Mouse (Mus musculus) stomach, embryonic 14.5 days (tissue): ENCODE results near the gene Traf5. TPM values are rescaled to one million over a fixed set of nuclear protein-coding genes. Genes with fewer than 3 reads are reported as not detected.

Experiments
- ATAC-seq: fragments of 200-750 bp; cut with Nextera tagmentation; 2 replicates; pipeline ENCODE4 v1.8.0; 2017; ENCODE audit warnings: low read depth, moderate TSS enrichment; ENCODE audit not compliant: insufficient number of reproducible peaks, insufficient read depth, low FRiP score
- H3K27ac ChIP-seq: fragments of 300-500 bp; sonication (generic); 2 replicates; pipeline ENCODE4 v1.5.1; 2014; ENCODE audit warnings: mild to moderate bottlenecking, low read length, moderate library complexity, mixed read lengths
- H3K27me3 ChIP-seq: fragments of 300-500 bp; sonication (generic); 2 replicates; pipeline ENCODE4 v1.6.1; 2014; ENCODE audit warnings: low read length, control low read depth, mixed read lengths; ENCODE audit not compliant: control insufficient read depth, insufficient read depth
- H3K36me3 ChIP-seq: fragments of 300-500 bp; sonication (generic); 2 replicates; pipeline ENCODE4 v1.6.1; 2014; ENCODE audit warnings: mild to moderate bottlenecking, control low read depth, low read length, moderate library complexity, mixed read lengths; ENCODE audit not compliant: control insufficient read depth, insufficient read depth
- H3K4me1 ChIP-seq: fragments of 300-500 bp; sonication (generic); 2 replicates; pipeline ENCODE4 v1.6.1; 2014; ENCODE audit warnings: low read length, control low read depth, mixed read lengths; ENCODE audit not compliant: control insufficient read depth, insufficient read depth
- H3K4me2 ChIP-seq: fragments of 300-500 bp; sonication (generic); replicated peaks from 2 replicates; pipeline ENCODE4 v1.6.1; 2014; ENCODE audit warnings: low read depth, low read length, control low read depth
- H3K4me3 ChIP-seq: fragments of 300-500 bp; sonication (generic); 2 replicates; pipeline ENCODE4 v1.5.1; 2014; ENCODE audit warnings: low read depth, low read length, control low read depth
- H3K9ac ChIP-seq: fragments of 300-500 bp; sonication (generic); replicated peaks from 2 replicates; pipeline ENCODE4 v1.6.1; 2014; ENCODE audit warnings: low read depth, mild to moderate bottlenecking, control low read depth, low read length, moderate library complexity, mixed read lengths
- H3K9me3 ChIP-seq: fragments of 300-500 bp; sonication (generic); 2 replicates; pipeline ENCODE4 v1.6.1; 2016; ENCODE audit warnings: low read depth, low read length, control low read depth; ENCODE audit not compliant: control insufficient read depth
- WGBS: fragments of 180-500 bp; shearing (Covaris S2); extraction: QIAGEN DNeasy Blood & Tissue Kit; methylation state at CpG from one replicate; pipeline ENCODE4 v1.1.7; 2014; 5-methylcytosine and 5-hydroxymethylcytosine counted together
- polyA plus RNA-seq: library from polyadenylated mRNA; unstranded; fragments of >200 nt; fragmentation: Nextera tagmentation; extraction: Ambion mirVana; gene quantifications from 2 replicates; pipeline ENCODE4 v1.2.1, GENCODE M21; 2014

Traf5 gene
- polyA plus RNA-seq, 1 experiment from 2014 or later, result 28.8 TPM

DNA sequence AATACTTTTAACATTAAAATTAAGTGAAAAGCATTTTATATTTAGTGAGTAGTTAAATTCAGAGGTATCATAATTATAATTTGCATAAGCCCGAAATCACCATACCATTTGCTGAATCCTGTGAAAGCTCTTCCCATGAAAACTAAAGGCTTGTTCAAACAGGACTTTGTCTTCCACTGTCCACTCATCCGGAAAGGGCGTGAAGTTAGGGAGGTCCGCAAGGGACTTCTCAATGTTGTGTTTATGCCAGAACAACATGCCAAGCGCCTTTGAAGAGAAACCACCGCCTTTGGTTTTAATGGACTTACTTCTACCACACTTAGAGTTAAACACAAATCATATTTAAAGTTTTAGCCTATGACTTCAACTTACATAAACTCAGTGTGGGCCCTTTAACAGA, 33.4 kb upstream of the Traf5 start:
- Histone ChIP-seq H3K27ac (no peak overlapping the region), H3K4me1 (no peaks in the 10 kb centered on the region), H3K4me3 (no peak overlapping the region), H3K9me3 (no peaks in the 10 kb centered on the region), H3K27me3 (no peaks in the 10 kb centered on the region), H3K9ac (no peak overlapping the region), H3K36me3 (peaks cover 49% of the 10 kb centered on the region; the same call in 1 of the 2 replicates), H3K4me2 (no peak overlapping the region)
- WGBS, result 88% methylated on average over 6 of the region's 6 CpGs
- ATAC-seq, result no peak

DNA sequence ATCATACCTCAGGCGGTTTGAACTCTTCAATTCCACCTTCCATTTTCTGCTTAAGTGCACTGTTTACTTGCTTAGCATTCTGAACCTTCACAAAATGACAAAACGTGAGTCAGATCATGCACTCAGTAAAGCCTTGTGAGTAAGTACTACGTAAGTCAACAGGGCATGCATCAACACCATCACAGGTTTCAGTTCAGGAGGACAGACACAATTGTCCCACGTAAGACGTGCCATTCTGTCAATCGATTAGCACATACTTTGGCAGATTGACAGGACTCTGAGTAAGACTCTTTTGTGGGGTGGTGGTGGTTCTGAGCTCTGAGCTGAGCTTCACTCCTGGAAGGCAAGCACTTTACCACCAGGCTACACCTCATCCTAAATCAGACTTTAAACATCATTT, 23.9 kb upstream of the Traf5 start:
- Histone ChIP-seq H3K27ac (no peak overlapping the region), H3K4me2 (no peak overlapping the region), H3K36me3 (peaks cover 50% of the 10 kb centered on the region), H3K27me3 (no peaks in the 10 kb centered on the region), H3K9ac (no peak overlapping the region), H3K4me3 (no peak overlapping the region), H3K9me3 (no peaks in the 10 kb centered on the region), H3K4me1 (no peaks in the 10 kb centered on the region)
- ATAC-seq, result no peak
- 92% methylated on average over 6 of the region's 6 CpGs for WGBS

DNA sequence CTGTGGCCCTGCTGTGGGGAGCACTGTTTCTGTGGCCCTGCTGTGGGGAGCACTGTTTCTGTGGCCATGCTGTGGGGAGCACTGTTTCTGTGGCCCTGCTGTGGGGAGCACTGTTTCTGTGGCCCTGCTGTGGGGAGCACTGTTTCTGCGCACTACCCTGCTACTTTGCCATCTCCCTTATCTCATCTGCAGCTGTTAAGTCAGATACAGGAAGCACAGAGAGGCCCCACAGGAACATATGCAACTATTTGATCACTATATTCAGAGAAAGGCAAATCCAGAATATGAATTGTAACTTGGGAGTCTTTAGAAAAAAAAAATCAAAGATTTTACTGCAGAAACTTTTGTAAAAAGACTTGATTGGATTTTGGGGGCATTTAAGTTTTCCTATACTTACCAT, 23.0 kb upstream of the Traf5 start:
- 94% methylated on average over 1 of the region's 1 CpGs for WGBS
- no peaks in the 10 kb centered on the region for H3K9me3 ChIP-seq
- no peak for ATAC-seq
- H3K27me3 ChIP-seq, result no peaks in the 10 kb centered on the region
- no peak overlapping the region for H3K9ac ChIP-seq
- H3K36me3 ChIP-seq, result peaks cover 47% of the 10 kb centered on the region
- no peak overlapping the region for H3K27ac ChIP-seq
- no peaks in the 10 kb centered on the region for H3K4me1 ChIP-seq
- H3K4me2 ChIP-seq, result no peak overlapping the region
- no peak overlapping the region for H3K4me3 ChIP-seq

DNA sequence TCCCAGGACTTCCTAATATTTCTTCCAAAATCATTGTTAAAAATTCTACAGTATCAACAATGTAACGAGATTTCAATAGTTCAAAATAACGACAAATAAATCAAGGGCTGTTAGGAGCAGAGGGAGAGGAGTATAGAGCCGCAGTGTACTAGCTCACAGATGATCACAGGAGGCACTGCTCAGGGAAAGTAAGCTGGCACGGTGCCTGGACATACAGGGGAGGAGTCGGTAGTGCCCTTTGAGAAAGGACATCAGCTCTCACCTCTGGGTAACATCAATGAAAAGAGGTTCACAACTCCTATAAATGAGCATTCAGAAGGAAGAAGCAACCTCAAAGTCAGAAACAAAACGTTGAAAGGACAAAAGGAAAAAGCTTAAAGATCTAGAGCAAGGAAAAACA, 16.8 kb upstream of the Traf5 start:
- no peak overlapping the region for H3K27ac ChIP-seq
- no peak overlapping the region for H3K9ac ChIP-seq
- 72% methylated on average over 6 of the region's 6 CpGs for WGBS
- H3K36me3 ChIP-seq, result peaks cover 35% of the 10 kb centered on the region
- H3K4me1 ChIP-seq, result no peaks in the 10 kb centered on the region
- H3K27me3 ChIP-seq, result no peaks in the 10 kb centered on the region
- no peak overlapping the region for H3K4me3 ChIP-seq
- no peaks in the 10 kb centered on the region for H3K9me3 ChIP-seq
- no peak overlapping the region for H3K4me2 ChIP-seq
- no peak for ATAC-seq

DNA sequence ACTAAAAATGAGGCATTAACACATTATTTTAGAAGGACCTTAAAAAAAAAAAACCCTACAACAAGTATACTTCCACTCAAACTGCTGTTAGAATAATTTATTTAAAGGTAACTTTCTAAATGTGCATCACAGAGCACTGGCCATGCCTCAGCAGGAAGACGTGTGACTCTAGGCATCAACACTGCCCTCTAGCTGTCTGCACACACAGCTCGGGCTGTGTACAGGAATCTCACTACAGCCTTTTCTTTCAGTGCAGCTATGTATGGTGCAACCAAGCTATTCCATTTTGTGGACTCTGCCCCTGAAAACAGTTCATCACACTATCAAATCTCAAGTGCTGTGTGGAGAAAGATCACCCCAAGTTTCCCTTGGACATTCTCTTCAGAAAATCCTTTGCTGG, 15.0 kb upstream of the Traf5 start:
- Histone ChIP-seq H3K4me1 (no peaks in the 10 kb centered on the region), H3K36me3 (peaks cover 36% of the 10 kb centered on the region), H3K9ac (no peak overlapping the region), H3K4me3 (no peak overlapping the region), H3K4me2 (no peak overlapping the region), H3K27ac (no peak overlapping the region), H3K27me3 (no peaks in the 10 kb centered on the region), H3K9me3 (no peaks in the 10 kb centered on the region)
- 18% methylated on average over 2 of the region's 2 CpGs for WGBS
- peak; percentile 84; the same call in 1 of the 2 replicates for ATAC-seq

DNA sequence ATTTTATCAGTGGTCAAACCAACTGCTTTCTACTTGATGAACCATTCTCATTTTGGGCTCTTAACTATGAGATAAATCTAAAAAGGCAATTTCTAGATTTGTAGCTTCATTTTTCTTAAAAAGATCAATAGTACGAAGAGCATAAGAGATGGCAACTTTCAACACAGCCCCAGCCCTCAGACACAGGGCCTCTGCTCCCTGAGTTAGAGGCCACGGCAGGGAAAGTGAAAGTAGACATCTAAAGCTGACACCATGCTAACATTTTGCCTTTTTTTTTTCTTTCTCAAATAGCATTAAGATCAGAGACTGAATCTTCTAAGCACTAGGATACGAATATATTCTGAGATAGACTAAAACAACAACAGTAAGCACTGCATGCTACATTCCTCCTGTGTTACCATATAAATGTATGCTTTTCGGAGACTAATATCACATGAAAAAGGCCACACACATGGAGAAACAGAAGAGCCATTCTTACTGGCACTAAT, 13.6 kb upstream of the Traf5 start:
- peaks cover 41% of the 10 kb centered on the region for H3K36me3 ChIP-seq

DNA sequence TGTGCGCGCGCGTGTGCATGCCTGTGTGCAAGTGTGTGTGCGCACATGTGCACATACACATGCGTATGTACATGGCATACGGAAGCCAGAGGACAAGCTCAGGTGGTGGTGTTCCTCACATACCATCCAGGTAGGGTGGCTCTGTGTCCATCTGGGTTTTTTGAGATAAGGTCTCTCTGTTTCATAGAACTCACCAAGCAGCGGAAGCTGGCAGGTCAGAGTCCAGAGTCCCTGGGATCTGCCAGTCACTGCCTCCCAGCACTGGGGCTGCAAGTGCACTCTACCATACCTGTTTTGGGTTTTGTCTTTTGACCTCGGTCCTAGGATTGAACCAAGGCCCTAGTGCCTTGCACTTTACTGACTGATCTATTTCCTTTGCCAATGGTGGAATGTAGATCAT, 11.7 kb upstream of the Traf5 start:
- 96% methylated on average over 9 of the region's 9 CpGs for WGBS
- Histone ChIP-seq H3K27me3 (no peaks in the 10 kb centered on the region), H3K4me1 (no peaks in the 10 kb centered on the region), H3K36me3 (peaks cover 43% of the 10 kb centered on the region), H3K4me2 (no peak overlapping the region), H3K4me3 (no peak overlapping the region), H3K9me3 (no peaks in the 10 kb centered on the region), H3K27ac (no peak overlapping the region), H3K9ac (no peak overlapping the region)
- no peak for ATAC-seq

More for the DNA sequence above, 13.6 kb upstream of the Traf5 start:
- Histone ChIP-seq H3K9ac (no peak overlapping the region), H3K4me3 (no peak overlapping the region), H3K4me1 (no peaks in the 10 kb centered on the region), H3K9me3 (no peaks in the 10 kb centered on the region), H3K27ac (no peak overlapping the region), H3K27me3 (no peaks in the 10 kb centered on the region), H3K4me2 (no peak overlapping the region)
- 94% methylated on average over 4 of the region's 4 CpGs for WGBS
- no peak for ATAC-seq

DNA sequence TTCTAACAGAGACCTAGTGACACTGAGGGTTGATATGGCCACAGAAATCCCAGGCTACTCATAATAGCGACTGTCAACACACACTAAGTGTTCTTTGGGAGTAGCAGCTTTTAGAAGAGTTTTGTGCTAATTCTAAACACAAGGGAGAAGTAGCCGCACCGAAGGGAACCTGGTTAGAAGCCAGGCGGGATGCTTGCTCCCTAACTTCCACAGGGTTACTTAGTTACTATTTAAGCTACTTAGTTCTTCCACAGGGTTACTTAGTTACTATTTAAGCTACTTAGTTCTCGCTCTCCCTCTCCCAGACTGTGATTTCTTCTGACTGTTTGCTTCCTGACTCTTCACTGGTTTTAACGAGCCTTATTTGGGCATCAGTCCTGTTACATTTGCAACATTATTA, 10.8 kb upstream of the Traf5 start:
- WGBS, result 87% methylated on average over 6 of the region's 6 CpGs
- peaks cover 44% of the 10 kb centered on the region for H3K36me3 ChIP-seq
- ATAC-seq, result no peak

DNA sequence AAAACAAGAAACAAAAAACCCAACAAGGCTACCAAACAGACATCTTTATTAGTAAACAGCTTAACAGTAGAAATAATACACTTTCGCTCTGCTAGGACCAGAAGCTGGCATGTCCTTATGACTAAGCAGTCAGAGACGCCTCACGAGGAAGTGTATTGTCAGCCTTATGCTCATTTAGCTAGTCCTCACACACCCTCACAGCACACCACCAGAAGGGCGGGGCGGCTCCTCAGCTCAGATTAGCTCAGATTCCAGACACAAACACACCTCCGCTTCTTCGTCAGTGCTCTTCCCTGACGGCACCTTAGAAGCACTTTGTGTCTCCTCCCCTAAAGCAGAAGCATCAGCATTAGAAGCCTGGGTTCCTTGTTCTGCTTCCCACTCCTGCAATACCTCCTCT, 9.0 kb upstream of the Traf5 start:
- no peak for ATAC-seq
- 74% methylated on average over 8 of the region's 8 CpGs for WGBS
- no peak overlapping the region for H3K4me3 ChIP-seq
- H3K27ac ChIP-seq, result no peak overlapping the region
- peaks cover 45% of the 10 kb centered on the region for H3K36me3 ChIP-seq
- H3K27me3 ChIP-seq, result no peaks in the 10 kb centered on the region
- no peaks in the 10 kb centered on the region for H3K4me1 ChIP-seq
- no peak overlapping the region for H3K4me2 ChIP-seq
- no peak overlapping the region for H3K9ac ChIP-seq
- no peaks in the 10 kb centered on the region for H3K9me3 ChIP-seq

More for the DNA sequence above, 10.8 kb upstream of the Traf5 start:
- H3K4me1 ChIP-seq, result no peaks in the 10 kb centered on the region
- no peak overlapping the region for H3K4me3 ChIP-seq
- no peaks in the 10 kb centered on the region for H3K9me3 ChIP-seq
- no peak overlapping the region for H3K9ac ChIP-seq
- no peak overlapping the region for H3K4me2 ChIP-seq
- H3K27me3 ChIP-seq, result no peaks in the 10 kb centered on the region
- no peak overlapping the region for H3K27ac ChIP-seq
